Mouse (Mus musculus) embryonic fibroblast, embryonic 13.5 days (primary cell): ENCODE measurements at regions not wholly inside any gene's neighbourhood (a gene's known extent, or its start where the extent isn't known, plus 50 kb on each side); places are given as distances from the start of the nearest gene placed in this dataset.

Experiments
- H3K27ac ChIP-seq: 2 replicates; pipeline ENCODE4 v1.5.1; 2012; ENCODE audit warnings: low read length, control low read depth, inconsistent platforms; ENCODE audit not compliant: insufficient read depth
- H3K4me1 ChIP-seq: 2 replicates; pipeline ENCODE4 v1.6.1; 2011; ENCODE audit warnings: low read length; ENCODE audit not compliant: control insufficient read depth, insufficient read depth
- H3K4me3 ChIP-seq: 2 replicates; pipeline ENCODE4 v1.5.1; 2011; ENCODE audit warnings: mild to moderate bottlenecking, control low read depth, low read length; ENCODE audit not compliant: insufficient read depth
- CTCF ChIP-seq: IDR thresholded peaks from 2 replicates; pipeline ENCODE4 v1.5.1; 2011; ENCODE audit warnings: mild to moderate bottlenecking, control low read depth, low read length, moderate library complexity, borderline replicate concordance; ENCODE audit not compliant: insufficient read depth
- POLR2A ChIP-seq: IDR thresholded peaks from 2 replicates; pipeline ENCODE4 v1.6.1; 2011; ENCODE audit warnings: low read depth, mild to moderate bottlenecking, control low read depth, low read length, moderate library complexity

DNA sequence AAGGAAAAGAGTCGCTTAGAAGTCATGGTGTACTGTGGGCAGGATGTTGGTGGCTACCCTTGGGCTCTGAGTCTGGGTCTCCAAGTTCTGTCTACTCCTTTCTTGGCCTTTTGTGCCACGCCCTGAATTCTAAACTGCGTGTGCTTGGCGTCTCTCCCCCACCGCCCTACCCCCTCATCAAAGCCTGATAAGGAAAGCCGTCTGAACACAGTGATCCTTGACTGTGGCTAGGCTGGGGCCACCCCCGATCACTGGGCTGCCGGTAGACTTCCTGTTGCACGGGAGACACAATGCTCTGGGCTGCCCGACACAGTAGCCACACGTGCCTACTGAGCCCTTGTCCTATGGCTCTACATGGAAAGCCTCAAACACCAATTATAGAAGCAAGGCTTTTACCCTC, 67.1 kb upstream of the Calm2 start:
- Histone ChIP-seq H3K4me1 (no peaks in the 10 kb centered on the region), H3K27ac (no peak overlapping the region), H3K4me3 (no peak overlapping the region)
- no peak for TF ChIP-seq CTCF
- no peak for TF ChIP-seq POLR2A

DNA sequence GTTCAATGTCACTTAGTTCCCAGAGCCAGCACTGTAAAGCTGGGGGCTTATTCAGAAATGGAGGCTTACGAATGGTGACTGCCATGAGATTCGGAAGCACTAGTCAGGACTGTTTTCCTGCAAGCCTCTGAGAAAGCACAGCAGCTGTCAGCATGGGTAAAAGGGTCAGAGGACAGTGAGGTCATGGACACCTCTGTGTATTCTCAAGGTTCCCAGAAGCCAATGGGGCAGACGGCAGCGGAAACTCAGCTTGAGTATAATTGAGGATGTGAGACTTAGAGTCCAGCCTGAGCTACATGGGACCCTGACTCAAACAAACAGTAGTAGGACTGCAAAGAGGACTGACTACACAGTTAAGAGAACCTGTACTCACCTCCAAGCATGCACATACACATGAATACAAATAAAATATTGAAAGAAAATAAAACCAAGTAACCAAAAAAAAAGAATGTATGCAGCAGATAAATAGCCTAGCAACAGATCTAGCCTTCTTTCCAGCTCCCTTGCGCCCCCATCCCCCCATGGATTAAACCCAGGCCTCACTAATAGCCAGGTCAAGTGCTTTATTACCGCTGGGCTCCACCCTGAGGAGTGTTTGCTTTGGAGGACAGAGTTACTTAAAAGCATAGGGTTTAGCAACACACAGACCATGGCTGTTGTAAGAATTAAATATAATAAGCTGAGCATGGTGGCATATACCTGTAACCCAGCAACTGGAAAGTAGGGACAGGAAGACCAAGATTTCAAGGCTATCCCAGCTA, 67.8 kb upstream of the Calm2 start:
- Histone ChIP-seq H3K4me1 (no peaks in the 10 kb centered on the region), H3K27ac (no peak overlapping the region), H3K4me3 (no peak overlapping the region)
- TF ChIP-seq CTCF = no peak
- no peak for TF ChIP-seq POLR2A

DNA sequence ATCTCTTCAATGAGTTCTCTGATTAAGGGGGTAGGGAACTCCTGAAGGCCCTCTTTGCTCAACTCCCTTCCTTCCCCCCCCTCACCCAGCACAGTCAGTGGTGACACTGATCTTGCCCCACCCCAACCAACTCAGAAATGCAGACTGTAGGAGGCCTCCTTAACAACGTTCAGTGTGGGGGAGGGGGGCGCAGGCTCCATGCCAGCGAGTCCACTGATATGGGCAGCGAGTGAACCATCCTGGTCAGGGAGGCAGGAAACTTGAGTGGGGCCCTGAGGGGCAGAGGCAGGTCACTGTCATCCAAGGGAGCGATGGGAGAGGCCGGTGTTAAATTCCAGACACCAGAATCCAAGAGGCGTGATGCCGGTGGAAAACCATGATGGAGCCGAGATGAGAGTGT, 70.5 kb upstream of the Calm2 start:
- Histone ChIP-seq H3K27ac (no peak overlapping the region), H3K4me3 (no peak overlapping the region), H3K4me1 (no peaks in the 10 kb centered on the region)
- TF ChIP-seq POLR2A (no peak), CTCF (no peak)

DNA sequence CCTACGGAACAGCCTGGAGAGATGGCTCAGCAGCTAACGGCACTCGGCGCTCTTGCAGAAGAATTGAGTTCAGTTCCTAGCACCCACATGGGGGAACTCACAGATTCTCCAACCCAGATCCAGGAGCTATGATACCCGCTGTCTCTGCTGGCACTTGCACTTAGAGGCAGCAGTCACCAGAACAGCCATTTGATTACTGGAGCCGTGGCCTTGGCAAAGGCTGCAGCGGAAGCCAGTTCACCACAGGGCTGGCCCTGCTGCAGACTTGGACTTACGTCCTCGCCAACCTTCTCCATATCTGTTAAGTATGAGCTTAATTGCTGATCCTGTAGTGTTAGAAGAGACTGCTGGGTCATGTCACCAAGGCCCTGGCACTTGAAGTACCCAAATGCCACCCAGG, 72.7 kb upstream of the Calm2 start:
- Histone ChIP-seq H3K4me3 (no peak overlapping the region), H3K27ac (no peak overlapping the region), H3K4me1 (no peaks in the 10 kb centered on the region)
- TF ChIP-seq CTCF = no peak
- no peak for TF ChIP-seq POLR2A

DNA sequence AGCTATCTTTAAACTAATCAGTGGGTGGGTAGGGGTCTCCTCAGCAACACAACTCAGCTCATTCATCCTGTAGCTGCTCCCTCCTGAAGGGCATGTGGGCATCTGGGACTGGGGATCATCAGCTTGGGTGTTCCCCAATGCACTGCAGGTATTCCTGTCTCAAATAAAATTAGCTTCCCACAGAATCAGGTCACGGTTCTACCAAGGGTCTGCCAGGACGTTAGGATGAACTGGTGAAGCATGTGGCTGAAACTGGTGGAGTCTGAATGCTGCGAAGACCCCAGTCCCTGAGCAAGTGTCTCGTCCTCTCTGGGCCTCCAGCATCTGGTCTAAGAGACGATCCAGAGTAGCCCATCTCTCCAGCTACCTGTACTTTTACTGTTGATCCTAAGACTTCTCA, 74.1 kb upstream of the Calm2 start:
- H3K4me1 ChIP-seq = no peaks in the 10 kb centered on the region
- TF ChIP-seq POLR2A (no peak), CTCF (no peak)
- no peak overlapping the region for H3K4me3 ChIP-seq
- no peak overlapping the region for H3K27ac ChIP-seq

DNA sequence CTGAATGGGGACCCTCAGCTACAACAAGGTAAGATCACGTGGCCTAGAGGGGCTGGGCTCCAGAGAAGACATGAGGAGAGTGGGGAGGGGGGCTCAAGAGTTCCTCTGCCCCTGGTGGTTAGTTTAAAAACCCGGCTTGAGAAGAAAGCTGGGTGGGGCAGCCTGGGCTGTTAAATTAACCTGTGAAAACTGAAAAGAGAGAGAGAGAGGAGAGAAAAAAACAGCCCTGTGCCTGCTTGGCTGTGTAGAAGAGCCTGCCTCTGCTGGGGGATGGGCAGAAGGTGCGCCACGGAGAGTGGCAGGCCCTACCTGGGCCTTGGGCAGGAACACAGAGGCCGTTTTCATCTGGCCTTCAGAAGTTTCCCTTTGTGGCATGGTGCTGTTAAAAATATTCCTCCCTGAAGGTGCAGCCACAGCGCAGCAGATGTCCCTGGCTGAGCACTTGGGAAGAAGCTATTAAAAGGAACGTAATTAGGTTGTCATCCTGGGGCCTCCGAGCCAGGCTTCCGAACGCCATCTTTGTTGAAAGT, 75.0 kb upstream of the Calm2 start:
- TF ChIP-seq POLR2A (no peak), CTCF (no peak)
- no peak overlapping the region for H3K27ac ChIP-seq
- H3K4me3 ChIP-seq = no peak overlapping the region
- H3K4me1 ChIP-seq = no peaks in the 10 kb centered on the region

DNA sequence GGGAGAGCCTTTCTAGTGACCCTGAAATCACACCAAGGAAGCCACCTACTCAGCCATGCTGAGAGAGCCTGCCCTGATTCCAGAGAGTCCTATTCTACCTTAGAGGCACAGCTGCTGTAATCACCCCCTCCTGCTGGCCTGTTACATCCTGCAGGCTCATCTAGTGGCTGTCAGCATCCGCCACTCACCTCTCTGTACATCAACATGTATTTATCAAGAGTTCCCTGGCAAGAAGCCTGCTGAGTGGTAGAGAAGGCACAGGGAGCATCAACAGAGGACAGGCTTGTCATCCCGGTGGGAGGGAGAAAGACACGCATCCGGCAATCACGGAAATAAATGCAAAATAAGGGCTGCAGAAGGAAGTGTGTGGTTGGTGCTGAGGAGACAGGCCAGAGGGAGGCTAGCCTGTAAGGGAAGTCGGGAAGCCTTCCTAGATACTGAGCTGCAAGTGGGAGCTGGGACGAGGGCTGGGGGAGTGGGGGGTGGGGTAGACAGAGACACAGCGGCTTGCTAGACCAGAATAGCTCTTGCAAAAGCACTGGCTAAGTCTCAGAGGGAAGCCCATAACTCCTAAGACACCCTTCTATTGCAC, 75.9 kb upstream of the Calm2 start:
- Histone ChIP-seq H3K4me1 (no peaks in the 10 kb centered on the region), H3K27ac (no peak overlapping the region), H3K4me3 (no peak overlapping the region)
- TF ChIP-seq CTCF (no peak), POLR2A (no peak)

DNA sequence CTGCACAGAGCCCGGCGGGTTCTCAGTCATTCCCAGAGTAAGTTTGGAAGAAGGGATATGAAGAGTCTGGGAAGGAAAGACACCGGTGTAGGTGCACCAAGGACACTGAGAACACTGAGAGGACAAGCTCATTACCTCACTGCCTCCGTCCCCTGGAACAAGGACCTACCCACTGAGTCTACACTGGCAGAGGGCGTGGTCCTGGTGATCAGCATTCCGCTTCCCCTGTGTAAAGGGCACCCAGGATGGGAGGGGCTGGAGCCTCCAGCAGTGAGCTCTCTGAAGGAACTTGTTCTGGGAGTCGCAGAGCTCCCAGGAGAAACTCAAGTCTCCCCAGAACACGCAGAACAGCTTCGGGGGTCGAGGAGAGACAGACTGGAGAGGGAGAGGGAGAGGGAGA, 76.9 kb upstream of the Calm2 start:
- H3K4me3 ChIP-seq = no peak overlapping the region
- H3K4me1 ChIP-seq = no peaks in the 10 kb centered on the region
- H3K27ac ChIP-seq = no peak overlapping the region
- TF ChIP-seq POLR2A (no peak), CTCF (no peak)

DNA sequence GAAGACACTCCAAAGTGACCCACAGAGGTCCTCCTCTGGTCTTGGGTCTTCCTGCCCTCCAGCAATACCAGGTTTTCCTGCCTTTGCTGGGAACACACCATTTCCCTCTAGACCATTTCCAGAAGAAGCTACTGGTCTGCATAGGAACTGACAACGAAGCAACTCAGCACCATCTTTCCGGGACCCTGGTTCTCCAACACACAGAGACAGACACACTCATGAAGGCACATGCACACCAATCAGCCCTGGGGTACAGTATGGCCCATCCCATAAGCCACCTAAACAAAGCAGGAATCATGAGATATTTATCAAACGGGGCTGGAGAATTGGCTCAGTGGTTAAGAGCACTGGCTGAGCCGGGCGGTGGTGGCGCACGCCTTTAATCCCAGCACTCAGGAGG, 80.4 kb upstream of the Calm2 start:
- H3K27ac ChIP-seq = no peak overlapping the region
- no peaks in the 10 kb centered on the region for H3K4me1 ChIP-seq
- H3K4me3 ChIP-seq = no peak overlapping the region
- TF ChIP-seq CTCF = no peak
- TF ChIP-seq POLR2A = no peak

DNA sequence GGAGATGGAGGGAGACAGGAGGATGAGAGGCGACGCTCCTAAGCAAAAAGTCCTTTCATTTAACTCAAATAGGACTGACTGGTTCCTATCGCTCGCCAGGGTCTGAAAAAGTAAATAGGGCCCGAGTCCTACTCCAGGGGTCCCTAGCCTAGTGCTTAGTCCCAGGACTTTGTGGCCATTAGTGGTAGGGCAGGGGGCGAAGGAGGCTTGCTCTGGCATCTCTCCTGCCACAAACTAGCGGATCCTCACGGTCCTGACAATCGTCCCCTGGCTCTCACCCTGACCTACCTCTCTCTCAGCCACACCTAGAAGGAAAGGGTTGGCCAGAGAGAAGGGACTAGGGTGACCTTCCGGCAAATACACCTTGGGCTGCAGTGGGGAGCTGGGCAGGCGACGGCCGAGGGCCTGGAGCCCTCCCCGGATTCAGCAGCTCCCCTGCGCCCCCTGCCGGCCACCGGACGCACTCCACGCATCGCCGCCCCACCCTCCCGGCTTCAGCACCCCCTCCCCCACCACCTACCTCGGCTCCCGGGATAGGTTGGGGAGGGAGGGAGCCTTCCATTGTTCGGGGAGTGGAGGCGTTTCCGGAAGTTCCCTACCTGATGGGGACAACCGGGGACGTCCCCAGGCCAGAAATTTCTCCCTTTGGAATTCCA, 83.6 kb upstream of the Calm2 start:
- TF ChIP-seq POLR2A (peak; percentile 60), CTCF (peak; percentile 61)
- H3K4me1 ChIP-seq = no peaks in the 10 kb centered on the region
- H3K4me3 ChIP-seq = peak overlapping the region; percentile 18; the same call in 1 of the 2 replicates
- peak overlapping the region; percentile 57 for H3K27ac ChIP-seq
